Mouse (Mus musculus): ENCODE results near the gene Ubr2.

Ubr2 gene

DNA sequence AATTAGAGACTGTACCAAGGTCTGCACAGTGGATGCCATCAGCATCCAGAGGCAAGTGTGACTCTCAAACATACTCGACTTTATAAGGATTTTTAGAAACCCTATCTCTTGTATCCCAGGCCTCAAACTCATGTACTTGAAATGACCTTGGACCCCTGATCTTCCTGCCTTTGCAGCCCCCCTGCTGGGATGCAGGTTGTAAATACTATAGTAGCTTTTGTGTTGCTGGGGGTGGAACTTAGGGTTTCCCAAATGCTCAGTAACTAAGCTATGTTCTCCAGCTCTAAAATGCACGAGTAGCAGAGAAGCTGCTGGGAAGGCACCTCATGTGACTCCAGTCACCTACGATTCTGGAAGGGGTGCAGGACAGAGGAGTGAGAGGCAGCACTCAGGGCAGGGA is 83.4 kb downstream of the Ubr2 start:
- no peak for DNase-seq (ENCODE audit: low read depth, low spot score)

GRCm38 (mm10) chr17:46926192-46926591 is 84.2 kb downstream of the Ubr2 start:
- no peak for DNase-seq (ENCODE audit: low read depth, low spot score)

- no peak for DNase-seq (ENCODE audit: low read depth, low spot score)
Measured at GRCm38 (mm10) chr17:46920855-46921254, 89.5 kb downstream of the Ubr2 start.

DNA sequence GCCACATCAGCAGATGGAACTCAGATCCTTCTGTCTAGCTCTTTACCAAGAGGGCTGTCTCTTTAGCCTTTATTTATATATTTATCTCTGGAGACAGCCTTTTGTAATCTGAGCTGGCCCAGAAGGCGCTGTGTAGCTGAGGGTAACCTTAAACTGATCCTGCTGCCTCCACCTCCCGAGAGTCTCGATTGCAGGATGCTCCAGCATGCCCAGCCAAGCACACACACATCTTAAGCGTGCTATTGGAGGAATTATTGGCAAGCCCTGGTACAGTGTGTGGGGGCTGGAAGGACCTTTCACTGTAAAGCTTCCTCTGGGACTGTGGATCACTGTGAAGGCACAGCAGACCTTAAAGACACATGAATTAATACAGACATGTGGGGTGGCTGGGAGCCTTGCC is 91.4 kb downstream of the Ubr2 start:
- DNase-seq (ENCODE audit: low read depth, low spot score) = no peak

- no peak for DNase-seq (ENCODE audit: low read depth, low spot score)
Measured at GRCm38 (mm10) chr17:46915129-46915528, 95.2 kb downstream of the Ubr2 start.

GRCm38 (mm10) chr17:46912331-46912730 is 98.0 kb downstream of the Ubr2 start:
- no peak for DNase-seq (ENCODE audit: low read depth, low spot score)

DNA sequence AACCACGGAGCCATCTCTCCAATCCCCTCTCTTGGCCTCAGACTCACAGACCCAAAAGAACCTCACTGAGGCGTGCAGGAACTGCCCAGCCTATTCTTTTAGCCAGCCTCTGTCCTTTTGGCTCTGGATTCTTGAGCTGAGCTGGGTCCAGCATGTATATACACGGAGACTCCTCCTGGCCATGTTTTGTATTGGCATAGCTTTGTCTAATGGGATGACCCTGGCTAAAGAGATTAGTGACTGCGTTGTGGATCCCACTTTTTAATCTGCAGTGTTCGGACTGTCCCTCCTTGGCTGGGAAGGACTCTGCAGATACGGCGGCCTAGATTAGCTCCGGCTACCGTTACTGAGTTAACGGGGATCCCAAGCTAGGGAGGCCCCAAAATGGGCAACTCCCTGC is 100.2 kb downstream of the Ubr2 start, which contains the start of gene Prph2:
Gene Prph2, plus strand, starts transcription at position 274 of the 400 bp plus-strand sequence.
- no peak for DNase-seq (ENCODE audit: low read depth, low spot score)

DNA sequence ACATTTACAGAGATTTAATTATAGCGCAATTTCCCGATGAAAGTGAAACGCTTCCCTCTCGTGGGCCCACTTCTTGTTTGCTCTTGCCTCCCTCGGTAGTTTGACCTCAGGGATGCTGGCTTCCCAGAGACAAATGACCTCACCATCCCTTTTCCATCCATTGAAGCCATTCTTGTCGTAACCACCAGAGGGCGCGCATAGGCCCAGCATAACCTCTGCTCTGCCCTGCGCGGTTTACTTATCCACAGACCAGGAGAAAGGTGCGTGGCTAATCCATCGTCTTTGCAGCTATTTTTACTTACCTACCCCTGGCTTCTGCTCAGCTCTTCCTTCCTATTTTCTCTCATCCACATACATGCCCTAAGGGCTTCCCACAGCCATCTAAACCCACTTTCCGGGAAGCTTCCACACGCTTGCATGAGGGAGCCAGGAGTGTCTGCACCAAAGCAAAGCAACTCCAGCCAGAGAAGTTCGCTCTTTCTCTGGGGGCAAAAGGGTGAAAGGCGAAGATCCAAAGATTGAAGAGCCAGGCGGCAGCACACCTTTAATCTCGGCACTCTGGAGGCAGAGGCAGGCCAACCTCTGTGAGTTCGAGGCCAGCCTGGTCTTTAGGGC is 106.4 kb downstream of the Ubr2 start:
- no peak for DNase-seq (ENCODE audit: low read depth, low spot score)

DNA sequence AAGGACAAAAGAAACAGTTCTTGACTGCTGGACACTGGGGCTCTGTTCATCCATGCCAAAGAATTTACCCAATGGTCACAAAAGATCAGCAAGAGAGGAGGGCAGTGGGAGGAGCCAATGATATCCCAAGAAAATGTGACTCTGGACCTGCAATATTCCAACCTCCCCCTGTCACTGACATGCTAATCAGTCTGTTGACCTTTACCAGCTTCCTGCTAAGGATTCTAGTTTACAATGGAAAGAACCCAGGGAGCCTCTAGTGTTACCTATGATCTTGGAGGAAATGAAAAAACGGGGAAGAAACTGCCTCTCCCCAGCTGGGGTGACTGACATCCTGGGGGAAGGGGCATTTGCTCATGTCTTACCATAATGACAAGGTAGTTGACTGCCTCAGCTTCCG is 109.4 kb downstream of the Ubr2 start:
- DNase-seq (ENCODE audit: low read depth, low spot score) = no peak

- no peak for DNase-seq (ENCODE audit: low read depth, low spot score)
Measured at GRCm38 (mm10) chr17:46897221-46897950, 113.0 kb downstream of the Ubr2 start.

- no peak for DNase-seq (ENCODE audit: low read depth, low spot score)
Measured at GRCm38 (mm10) chr17:46895426-46895825, 114.9 kb downstream of the Ubr2 start.

- no peak for DNase-seq (ENCODE audit: low read depth, low spot score)
Measured at GRCm38 (mm10) chr17:46890843-46891594, 119.3 kb downstream of the Ubr2 start.

DNA sequence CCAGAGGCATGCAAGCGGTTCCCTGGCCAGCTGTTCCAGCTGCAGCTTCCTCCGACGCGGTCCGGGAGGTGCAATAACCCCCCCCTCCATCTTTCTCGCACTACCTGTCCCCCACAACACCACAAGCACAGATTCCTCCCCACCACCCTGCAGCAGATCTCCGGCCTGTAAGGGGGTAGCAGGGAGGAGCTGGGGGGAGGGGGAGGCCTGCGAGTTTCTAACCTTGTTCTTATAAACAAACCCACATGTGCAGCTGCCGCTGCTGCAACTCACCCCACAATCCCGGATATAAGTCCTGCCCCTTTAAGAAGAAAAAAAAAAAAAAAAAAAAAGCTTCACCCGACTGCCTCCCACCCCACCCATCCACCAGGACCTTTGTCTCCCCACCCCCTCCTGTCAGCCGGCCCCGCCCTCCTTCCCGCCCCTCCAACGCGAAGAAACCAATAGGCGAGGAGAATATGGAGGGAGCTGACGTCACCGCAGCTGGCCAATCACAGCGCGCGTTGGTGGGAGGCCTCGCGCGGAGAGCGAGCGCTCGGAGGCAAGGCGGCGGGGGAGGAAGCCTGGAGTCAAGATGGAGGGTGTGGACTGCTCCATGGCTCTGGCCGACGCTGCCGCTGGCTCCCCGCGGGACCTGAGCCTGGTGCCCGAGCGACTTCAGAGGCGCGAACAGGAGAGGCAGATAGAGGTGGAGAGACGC is 120.1 kb downstream of the Ubr2 start, which contains the start of gene Tbcc:
Gene Tbcc, plus strand, starts transcription at position 569 of the 700 bp plus-strand sequence.
- DNase-seq (ENCODE audit: low read depth, low spot score) = peak; percentile 96

DNA sequence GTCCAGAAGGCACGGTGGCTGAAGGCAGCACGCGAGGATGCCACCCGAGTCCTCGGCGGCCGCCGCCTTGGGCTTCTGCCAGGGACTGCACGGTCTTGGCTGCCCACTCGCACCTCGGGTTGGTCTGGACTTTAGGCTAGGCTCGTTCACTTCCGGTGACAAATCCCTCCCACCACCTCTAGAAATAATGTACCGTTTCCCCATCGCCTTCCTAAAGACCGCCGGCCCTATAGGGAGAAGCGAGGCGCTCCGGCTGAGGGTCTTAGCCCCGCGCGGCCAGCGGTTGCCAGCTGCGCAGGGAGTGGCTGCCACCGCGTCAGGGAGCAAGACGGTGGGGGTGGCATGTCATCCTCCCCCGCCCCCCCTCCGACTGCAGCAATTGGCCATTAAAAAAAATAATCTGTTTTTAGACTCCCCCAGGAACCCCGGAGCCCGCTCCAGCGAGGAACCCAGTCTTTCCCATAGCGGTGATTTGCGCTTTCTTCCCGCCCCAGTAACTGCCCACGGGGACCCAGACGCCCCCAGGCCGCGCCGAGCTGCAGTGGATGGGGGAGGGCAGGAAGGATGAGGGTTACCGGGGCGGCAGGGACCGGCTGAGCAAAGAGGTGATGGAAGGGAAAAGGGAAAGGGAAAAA is 120.8 kb downstream of the Ubr2 start:
- peak; percentile 45 for DNase-seq (ENCODE audit: low read depth, low spot score)

DNA sequence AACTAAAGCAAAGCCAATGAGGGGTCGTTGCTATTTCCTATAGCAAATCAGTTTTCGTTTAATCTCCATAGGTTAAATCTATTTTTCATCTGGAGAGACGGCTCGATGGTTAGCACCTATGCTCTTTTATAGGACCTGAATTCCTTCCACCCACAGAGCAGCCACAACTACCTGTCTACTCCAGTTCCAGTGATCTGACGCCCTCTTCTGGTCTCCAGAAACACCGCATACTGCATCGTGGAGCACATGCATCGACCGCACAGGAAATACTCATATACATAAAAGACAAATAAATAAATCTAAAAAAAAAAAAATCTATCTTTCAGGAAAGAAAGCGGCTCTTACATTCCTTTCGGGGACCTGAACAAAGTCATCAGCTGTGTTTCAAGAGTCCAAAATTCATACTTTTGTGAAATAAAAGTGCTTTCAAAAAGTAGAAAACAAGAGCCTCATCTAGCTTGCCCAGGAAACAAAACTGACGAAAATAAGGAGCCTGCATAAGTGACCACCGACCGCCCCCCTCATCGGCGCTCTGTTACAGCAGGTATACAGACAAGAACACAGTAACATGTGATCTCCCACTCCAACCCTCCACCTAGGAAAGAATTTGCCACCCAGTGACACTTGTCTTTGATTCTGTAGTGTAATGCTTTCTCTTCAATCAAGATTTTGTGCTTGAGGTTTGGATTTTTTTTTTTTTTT is 121.7 kb downstream of the Ubr2 start:
- DNase-seq (ENCODE audit: low read depth, low spot score) = no peak

DNA sequence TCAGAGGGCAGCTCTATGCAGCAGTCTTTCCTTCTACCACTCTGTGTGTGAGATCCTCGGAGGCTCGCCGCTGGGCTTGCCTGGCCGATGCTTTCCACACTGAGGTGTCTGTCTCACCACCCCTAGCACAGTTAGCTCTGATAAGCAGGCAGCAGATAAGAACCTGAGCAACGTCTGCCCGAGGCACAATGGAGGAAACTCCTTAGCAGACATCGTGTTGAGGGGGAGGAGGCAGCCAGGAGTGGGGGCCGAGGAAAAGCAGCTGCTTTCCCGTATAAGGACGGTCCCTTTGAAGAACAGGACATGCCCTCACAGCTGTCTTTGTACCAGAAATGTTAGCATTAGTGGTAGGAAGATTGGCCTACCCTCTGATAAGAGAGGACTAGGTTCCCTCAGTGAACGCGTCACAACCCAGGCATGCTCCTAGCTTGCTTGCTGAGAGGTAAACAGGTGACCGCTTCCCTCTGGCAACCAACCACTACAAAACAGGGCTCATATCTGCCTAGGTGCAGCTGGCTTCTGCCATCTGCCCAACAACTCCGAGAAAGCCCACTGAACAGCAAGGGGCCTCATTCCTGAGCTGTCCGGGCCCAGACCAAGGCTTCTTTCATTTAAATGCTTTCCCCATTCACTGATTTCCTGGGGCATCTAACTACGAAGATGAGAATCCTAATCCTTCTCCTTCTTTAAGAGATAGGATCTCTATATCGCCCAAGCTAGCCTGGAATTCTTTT is 124.3 kb downstream of the Ubr2 start:
- DNase-seq (ENCODE audit: low read depth, low spot score) = no peak

- no peak for DNase-seq (ENCODE audit: low read depth, low spot score)
Measured at GRCm38 (mm10) chr17:46885218-46885909, 125.0 kb downstream of the Ubr2 start.

- no peak for DNase-seq (ENCODE audit: low read depth, low spot score)
Measured at GRCm38 (mm10) chr17:46884766-46885165, 125.6 kb downstream of the Ubr2 start.

DNA sequence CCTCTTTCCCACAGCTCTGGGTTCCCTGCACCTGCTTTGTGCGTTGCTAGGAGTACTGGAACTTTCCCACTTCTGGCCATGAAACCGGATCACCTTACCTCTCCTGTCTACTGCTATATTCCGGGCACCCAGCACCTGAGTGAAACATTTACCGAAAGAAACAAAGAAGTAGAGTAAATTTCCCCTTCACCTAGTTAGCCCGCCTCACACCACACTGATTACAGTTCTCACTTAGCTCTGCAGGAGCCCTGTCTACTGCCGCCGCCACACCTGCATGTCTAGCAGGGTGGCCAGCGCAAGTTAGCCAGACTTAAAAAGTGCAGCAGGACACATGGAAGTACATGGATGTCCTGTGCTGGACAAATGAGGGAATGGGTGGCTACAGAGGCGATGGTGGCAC is 127.2 kb downstream of the Ubr2 start:
- no peak for DNase-seq (ENCODE audit: low read depth, low spot score)

DNA sequence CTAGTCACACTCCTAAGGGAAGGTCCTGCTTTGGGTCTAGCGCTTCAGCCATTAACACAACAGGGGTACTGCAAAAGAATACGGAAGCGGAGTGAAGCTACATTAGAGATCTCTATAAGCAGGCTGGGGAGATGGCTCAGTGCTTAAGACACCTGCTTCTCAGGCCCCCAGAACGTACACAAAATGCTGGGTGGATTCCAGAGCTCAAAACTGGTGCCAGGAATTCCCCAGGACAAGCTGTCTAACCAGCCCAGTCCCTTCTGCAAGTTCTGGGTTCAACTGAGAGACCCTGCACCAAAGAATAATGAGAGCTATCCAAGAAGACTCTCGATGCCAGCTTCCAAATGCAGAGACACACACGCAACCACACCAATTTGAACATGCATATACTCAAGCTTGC is 128.6 kb downstream of the Ubr2 start:
- DNase-seq (ENCODE audit: low read depth, low spot score) = no peak
